Mouse (Mus musculus) heart, embryonic 11.5 days (tissue): ENCODE data around the gene Cacna1e. TPM values are rescaled to one million over a fixed set of nuclear protein-coding genes. Genes with fewer than 3 reads are reported as not detected.
A peak's percentile ranks its signal among the peaks of the same experiment; 100 is the strongest.

Experiments used
- ATAC-seq: fragments of 200-750 bp; cut with Nextera tagmentation; replicated peaks from 2 replicates; pipeline ENCODE4 v1.8.0; 2017; ENCODE audit warnings: moderate library complexity; ENCODE audit not compliant: insufficient number of reproducible peaks, low FRiP score, low TSS enrichment
- H3K27ac ChIP-seq: fragments of 300-500 bp; sonication (generic); 2 replicates; pipeline ENCODE4 v1.5.1; 2014; ENCODE audit warnings: mild to moderate bottlenecking, low read depth, low read length
- H3K27me3 ChIP-seq: fragments of 300-500 bp; sonication (generic); 2 replicates; pipeline ENCODE4 v1.6.1; 2014; ENCODE audit warnings: mild to moderate bottlenecking, low read length, mixed read lengths; ENCODE audit not compliant: control insufficient read depth, insufficient read depth
- H3K36me3 ChIP-seq: fragments of 300-500 bp; sonication (generic); 2 replicates; pipeline ENCODE4 v1.6.1; 2014; ENCODE audit warnings: mild to moderate bottlenecking, low read length, moderate library complexity, mixed read lengths; ENCODE audit not compliant: control insufficient read depth, insufficient read depth
- H3K4me1 ChIP-seq: fragments of 300-500 bp; sonication (generic); 2 replicates; pipeline ENCODE4 v1.6.1; 2014; ENCODE audit warnings: low read length; ENCODE audit not compliant: control insufficient read depth, insufficient read depth
- H3K4me2 ChIP-seq: fragments of 300-500 bp; sonication (generic); 2 replicates; pipeline ENCODE4 v1.6.1; 2014; ENCODE audit warnings: mild to moderate bottlenecking, moderate library complexity
- H3K4me3 ChIP-seq: fragments of 300-500 bp; sonication (generic); 2 replicates; pipeline ENCODE4 v1.5.1; 2014; ENCODE audit warnings: low read depth, low read length
- H3K9ac ChIP-seq: fragments of 300-500 bp; sonication (generic); 2 replicates; pipeline ENCODE4 v1.6.1; 2014; ENCODE audit warnings: mild to moderate bottlenecking, low read depth, low read length, moderate library complexity
- H3K9me3 ChIP-seq: fragments of 300-500 bp; sonication (generic); replicated peaks from 2 replicates; pipeline ENCODE4 v1.6.1; 2016; ENCODE audit warnings: low read length; ENCODE audit not compliant: control insufficient read depth
- WGBS: fragments of 180-500 bp; shearing (Covaris S2); extraction: QIAGEN DNeasy Blood & Tissue Kit; methylation state at CpG from one replicate; pipeline ENCODE4 v1.1.7; 2014; ENCODE audit not compliant: insufficient replicate concordance; 5-methylcytosine and 5-hydroxymethylcytosine counted together
- polyA plus RNA-seq: library from polyadenylated mRNA; unstranded; fragments of >200 nt; fragmentation: Nextera tagmentation; extraction: Ambion mirVana; gene quantifications from 2 replicates; pipeline ENCODE4 v1.2.1, GENCODE M21; 2014

The Cacna1e gene
- polyA plus RNA-seq, 1 experiment from 2014 or later = 0.66 TPM

GRCm38 (mm10) chr1:154887546-154887945 is 3.2 kb upstream of the Cacna1e start:
- Histone ChIP-seq H3K4me2 (no peak overlapping the region), H3K9ac (no peak overlapping the region), H3K36me3 (no peaks in the 10 kb centered on the region), H3K27ac (no peak overlapping the region), H3K27me3 (peaks cover 26% of the 10 kb centered on the region), H3K4me3 (no peak overlapping the region), H3K4me1 (0 out of 2 replicates have a peak, but pooled peaks cover 3% of the 10 kb centered on the region), H3K9me3 (no peaks in the 10 kb centered on the region)
- 69% methylated on average over 3 of the region's 3 CpGs for WGBS
- ATAC-seq = no peak

GRCm38 (mm10) chr1:154886611-154887010 is 2.3 kb upstream of the Cacna1e start:
- ATAC-seq = no peak
- H3K4me1 ChIP-seq = 0 out of 2 replicates have a peak, but pooled peaks cover 3% of the 10 kb centered on the region
- H3K36me3 ChIP-seq = no peaks in the 10 kb centered on the region
- H3K4me3 ChIP-seq = no peak overlapping the region
- H3K27ac ChIP-seq = no peak overlapping the region
- H3K27me3 ChIP-seq = peaks cover 30% of the 10 kb centered on the region
- H3K9me3 ChIP-seq = no peaks in the 10 kb centered on the region
- 55% methylated on average over 2 of the region's 2 CpGs for whole genome bisulfite sequencing
- H3K4me2 ChIP-seq = no peak overlapping the region
- no peak overlapping the region for H3K9ac ChIP-seq

GRCm38 (mm10) chr1:154885207-154885548 is 877 bp upstream of the Cacna1e start:
- ATAC-seq = no peak
- no peaks in the 10 kb centered on the region for H3K9me3 ChIP-seq
- no peak overlapping the region for H3K27ac ChIP-seq
- 0 out of 2 replicates have a peak, but pooled peaks cover 3% of the 10 kb centered on the region for H3K4me1 ChIP-seq
- WGBS = 23% methylated on average over 6 of the region's 6 CpGs
- H3K4me3 ChIP-seq = no peak overlapping the region
- peaks cover 30% of the 10 kb centered on the region for H3K27me3 ChIP-seq
- H3K9ac ChIP-seq = no peak overlapping the region
- no peak overlapping the region for H3K4me2 ChIP-seq
- no peaks in the 10 kb centered on the region for H3K36me3 ChIP-seq

GRCm38 (mm10) chr1:154883596-154884191 is 607 bp downstream of the Cacna1e start:
- Histone ChIP-seq H3K4me3 (peak overlapping the region; percentile 52), H3K27ac (no peak overlapping the region), H3K36me3 (no peaks in the 10 kb centered on the region), H3K4me1 (0 out of 2 replicates have a peak, but pooled peaks cover 3% of the 10 kb centered on the region), H3K27me3 (peaks cover 30% of the 10 kb centered on the region), H3K9me3 (no peaks in the 10 kb centered on the region), H3K9ac (peak overlapping the region; percentile 59; the same call in 1 of the 2 replicates), H3K4me2 (peak overlapping the region; percentile 69)
- no peak for ATAC-seq
- WGBS = 7% methylated on average over 18 of the region's 18 CpGs

GRCm38 (mm10) chr1:154865981-154866380 is 18.3 kb downstream of the Cacna1e start:
- no peak overlapping the region for H3K4me3 ChIP-seq
- ATAC-seq = no peak
- no peak overlapping the region for H3K27ac ChIP-seq
- H3K4me2 ChIP-seq = no peak overlapping the region
- no peak overlapping the region for H3K9ac ChIP-seq
- no peaks in the 10 kb centered on the region for H3K4me1 ChIP-seq
- no peaks in the 10 kb centered on the region for H3K36me3 ChIP-seq
- WGBS = 45% methylated on average over 1 of the region's 1 CpGs
- no peaks in the 10 kb centered on the region for H3K27me3 ChIP-seq
- H3K9me3 ChIP-seq = no peaks in the 10 kb centered on the region

- no peak overlapping the region for H3K27ac ChIP-seq
- H3K4me3 ChIP-seq = no peak overlapping the region
- H3K27me3 ChIP-seq = no peaks in the 10 kb centered on the region
- H3K4me2 ChIP-seq = no peak overlapping the region
- H3K9ac ChIP-seq = no peak overlapping the region
- WGBS = 73% methylated on average over 9 of the region's 9 CpGs
- no peaks in the 10 kb centered on the region for H3K36me3 ChIP-seq
- no peaks in the 10 kb centered on the region for H3K9me3 ChIP-seq
- no peaks in the 10 kb centered on the region for H3K4me1 ChIP-seq
- ATAC-seq = no peak
These were observed 22.9 kb downstream of the Cacna1e start for GRCm38 (mm10) chr1:154861416-154861815.

GRCm38 (mm10) chr1:154854564-154854963 is 29.7 kb downstream of the Cacna1e start:
- Histone ChIP-seq H3K4me1 (no peaks in the 10 kb centered on the region), H3K27ac (no peak overlapping the region), H3K9ac (no peak overlapping the region), H3K9me3 (no peaks in the 10 kb centered on the region), H3K36me3 (no peaks in the 10 kb centered on the region), H3K4me2 (no peak overlapping the region), H3K27me3 (no peaks in the 10 kb centered on the region), H3K4me3 (no peak overlapping the region)
- no peak for ATAC-seq
- 77% methylated on average over 3 of the region's 3 CpGs for WGBS

GRCm38 (mm10) chr1:154850515-154851287 is 33.6 kb downstream of the Cacna1e start:
- no peaks in the 10 kb centered on the region for H3K4me1 ChIP-seq
- 85% methylated on average over 6 of the region's 6 CpGs for WGBS
- no peak overlapping the region for H3K4me2 ChIP-seq
- no peaks in the 10 kb centered on the region for H3K9me3 ChIP-seq
- H3K27me3 ChIP-seq = no peaks in the 10 kb centered on the region
- no peak overlapping the region for H3K9ac ChIP-seq
- no peak for ATAC-seq
- no peak overlapping the region for H3K27ac ChIP-seq
- H3K36me3 ChIP-seq = no peaks in the 10 kb centered on the region
- no peak overlapping the region for H3K4me3 ChIP-seq
